Mouse (Mus musculus) erythroblast, embryonic 14.5 days (primary cell): ENCODE measurements at regions not wholly inside any gene's neighbourhood (a gene's known extent, or its start where the extent isn't known, plus 50 kb on each side); places are given as distances from the start of the nearest gene placed in this dataset.

Source experiments
- GATA1 ChIP-seq: IDR thresholded peaks from 2 replicates; pipeline ENCODE4 v1.6.1; 2012; ENCODE audit warnings: low read length, inconsistent platforms, mixed read lengths
- TAL1 ChIP-seq: IDR thresholded peaks from 3 replicates; pipeline ENCODE4 v1.6.1; 2012; ENCODE audit warnings: low read length, inconsistent platforms, mixed read lengths

DNA sequence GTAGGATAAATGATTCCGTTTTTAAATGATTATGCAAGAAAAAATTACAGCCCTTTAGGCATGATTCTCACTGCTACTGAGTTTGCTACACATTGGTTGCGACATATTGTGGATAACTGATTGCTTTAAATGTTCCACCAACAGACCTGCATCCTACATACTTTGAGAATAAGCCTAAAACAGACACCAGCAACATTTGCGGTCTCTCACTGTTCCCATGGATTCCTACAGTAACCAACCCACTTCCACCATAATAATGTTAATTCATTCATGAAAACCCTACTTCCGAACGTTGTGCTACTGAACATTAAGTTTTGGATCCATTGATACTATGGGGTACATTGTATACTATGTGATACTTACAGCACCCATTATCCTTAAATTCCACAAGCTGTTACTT lies 53.8 kb upstream of the D7Ertd443e start:
- TF ChIP-seq GATA1, result no peak
- no peak for TF ChIP-seq TAL1
